Mouse (Mus musculus): ENCODE measurements around the gene Gabrp. TPM values are rescaled to one million over a fixed set of nuclear protein-coding genes. Genes with fewer than 3 reads are reported as not detected.

Gabrp gene
- polyA plus RNA-seq, 1 experiment = 0.18 TPM

DNA sequence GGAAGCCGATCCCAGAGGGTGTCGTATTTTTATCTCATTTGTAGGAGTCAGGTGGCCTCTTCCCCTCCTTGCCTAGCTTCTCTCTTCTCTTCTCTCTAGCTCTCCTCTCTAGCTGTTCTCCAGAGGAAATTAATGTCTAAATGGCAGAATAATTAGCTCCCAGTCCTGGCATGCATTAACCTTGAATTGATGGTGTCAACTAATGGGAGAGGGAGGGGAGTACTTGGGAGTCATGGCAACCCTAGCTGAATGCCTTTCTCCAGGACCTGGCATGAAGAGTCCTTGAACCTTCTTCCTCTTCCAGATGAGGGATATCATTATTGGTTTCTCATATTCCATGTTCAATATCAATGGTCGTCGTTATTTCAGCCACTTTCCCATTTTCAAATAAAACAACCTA lies 17.9 kb upstream of the Gabrp start:
- H3K27ac ChIP-seq (ENCODE audit: insufficient read depth, low read length) = no peak overlapping the region
- H3K9me3 ChIP-seq (replicated peaks; ENCODE audit: control insufficient read depth, insufficient read depth, low read length, poor library complexity, severe bottlenecking) = no peaks in the 10 kb centered on the region
- H3K9ac ChIP-seq (ENCODE audit: low read depth, poor library complexity, severe bottlenecking) = no peak overlapping the region
- TF ChIP-seq POLR2A (IDR thresholded peaks at IDR 0.05; ENCODE audit: insufficient read depth, low read length) = no peak
- no peak for TF ChIP-seq EP300 (IDR thresholded peaks at IDR 0.05; ENCODE audit: insufficient read depth, low read depth, low read length)
- TF ChIP-seq CTCF (IDR thresholded peaks at IDR 0.05; ENCODE audit: low read depth, low read length) = no peak
- H3K4me3 ChIP-seq (ENCODE audit: low read depth, low read length) = no peak overlapping the region
- H3K27me3 ChIP-seq (ENCODE audit: control insufficient read depth, insufficient read depth, low read length, poor library complexity, severe bottlenecking) = no peaks in the 10 kb centered on the region
- no peaks in the 10 kb centered on the region for H3K4me1 ChIP-seq (ENCODE audit: control insufficient read depth, insufficient read depth, low read length)
- no peaks in the 10 kb centered on the region for H3K36me3 ChIP-seq (ENCODE audit: control insufficient read depth, insufficient read depth, low read length, poor library complexity, severe bottlenecking)

DNA sequence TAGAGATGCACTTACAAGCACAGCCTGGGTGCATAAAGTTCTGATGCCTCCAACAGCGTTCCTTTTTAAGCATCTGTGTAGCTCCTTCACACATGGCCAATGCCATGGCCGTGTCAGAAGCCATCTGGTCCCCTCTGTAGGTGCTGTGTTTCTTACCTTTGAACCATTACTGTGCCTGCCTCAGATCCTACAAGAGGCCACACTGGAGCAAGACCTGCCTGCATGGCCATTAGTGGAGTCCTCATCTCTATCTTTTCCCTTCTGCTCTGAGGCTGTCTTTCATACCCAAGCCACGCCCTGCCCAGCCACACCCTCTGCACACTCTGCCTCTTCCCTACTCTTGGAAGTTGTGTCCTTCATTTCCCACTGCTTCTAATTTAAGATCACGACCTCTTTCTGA lies 14.1 kb upstream of the Gabrp start:
- no peaks in the 10 kb centered on the region for H3K36me3 ChIP-seq (ENCODE audit: control insufficient read depth, insufficient read depth, low read length, poor library complexity, severe bottlenecking)
- no peak overlapping the region for H3K27ac ChIP-seq (ENCODE audit: insufficient read depth, low read length)
- H3K27me3 ChIP-seq (ENCODE audit: control insufficient read depth, insufficient read depth, low read length, poor library complexity, severe bottlenecking) = no peaks in the 10 kb centered on the region
- no peaks in the 10 kb centered on the region for H3K4me1 ChIP-seq (ENCODE audit: control insufficient read depth, insufficient read depth, low read length)
- no peak overlapping the region for H3K4me3 ChIP-seq (ENCODE audit: low read depth, low read length)
- no peak for TF ChIP-seq POLR2A (IDR thresholded peaks at IDR 0.05; ENCODE audit: insufficient read depth, low read length)
- no peak for TF ChIP-seq EP300 (IDR thresholded peaks at IDR 0.05; ENCODE audit: insufficient read depth, low read depth, low read length)
- no peak for TF ChIP-seq CTCF (IDR thresholded peaks at IDR 0.05; ENCODE audit: low read depth, low read length)
- no peak overlapping the region for H3K9ac ChIP-seq (ENCODE audit: low read depth, poor library complexity, severe bottlenecking)
- no peaks in the 10 kb centered on the region for H3K9me3 ChIP-seq (replicated peaks; ENCODE audit: control insufficient read depth, insufficient read depth, low read length, poor library complexity, severe bottlenecking)

DNA sequence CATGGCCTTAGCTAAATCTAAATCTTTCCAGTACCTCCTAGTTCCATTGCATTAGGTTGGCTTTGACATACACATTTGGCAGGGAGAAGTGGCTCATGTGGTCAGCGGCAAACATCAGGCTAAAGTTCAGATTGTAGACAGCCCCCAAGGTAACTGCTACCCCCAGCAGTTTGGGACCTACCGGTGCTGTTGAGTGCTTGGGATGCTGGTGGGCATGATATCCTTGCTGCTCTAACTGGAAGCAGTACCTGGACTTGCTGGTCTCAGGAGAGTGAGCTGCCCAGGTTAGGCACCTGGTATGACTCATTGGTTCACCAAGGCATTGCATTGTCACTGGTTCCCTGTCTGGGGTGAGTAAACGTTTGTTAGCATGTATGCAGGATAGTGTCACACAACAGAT lies 12.0 kb upstream of the Gabrp start:
- no peak overlapping the region for H3K27ac ChIP-seq (ENCODE audit: insufficient read depth, low read length)
- H3K36me3 ChIP-seq (ENCODE audit: control insufficient read depth, insufficient read depth, low read length, poor library complexity, severe bottlenecking) = no peaks in the 10 kb centered on the region
- no peaks in the 10 kb centered on the region; the same call in 1 of the 2 replicates for H3K27me3 ChIP-seq (ENCODE audit: control insufficient read depth, insufficient read depth, low read length, poor library complexity, severe bottlenecking)
- H3K4me1 ChIP-seq (ENCODE audit: control insufficient read depth, insufficient read depth, low read length) = no peaks in the 10 kb centered on the region
- no peaks in the 10 kb centered on the region for H3K9me3 ChIP-seq (replicated peaks; ENCODE audit: control insufficient read depth, insufficient read depth, low read length, poor library complexity, severe bottlenecking)
- H3K4me3 ChIP-seq (ENCODE audit: low read depth, low read length) = no peak overlapping the region
- TF ChIP-seq POLR2A (IDR thresholded peaks at IDR 0.05; ENCODE audit: insufficient read depth, low read length) (no peak), EP300 (IDR thresholded peaks at IDR 0.05; ENCODE audit: insufficient read depth, low read depth, low read length) (no peak), CTCF (IDR thresholded peaks at IDR 0.05; ENCODE audit: low read depth, low read length) (no peak)
- H3K9ac ChIP-seq (ENCODE audit: low read depth, poor library complexity, severe bottlenecking) = no peak overlapping the region

DNA sequence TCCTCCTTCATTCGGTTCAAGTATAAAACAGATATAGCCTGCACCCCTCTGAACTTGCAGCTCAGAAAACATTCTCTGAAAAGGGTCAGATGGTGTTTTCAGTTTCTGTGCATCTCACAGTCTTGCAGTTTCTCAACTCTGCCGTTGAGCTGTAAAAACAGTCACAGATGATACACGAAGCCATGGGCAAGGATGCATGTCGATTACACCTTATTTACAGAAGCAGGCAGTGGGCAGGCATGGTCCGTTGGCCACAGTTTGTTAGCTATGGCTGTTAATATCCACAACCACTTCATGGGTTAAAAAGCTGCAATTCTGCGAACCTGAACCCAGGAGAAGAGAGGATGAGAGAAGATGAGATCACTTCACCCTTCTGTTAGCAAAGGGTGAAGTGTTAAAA lies 7.9 kb upstream of the Gabrp start:
- TF ChIP-seq CTCF (IDR thresholded peaks at IDR 0.05; ENCODE audit: low read depth, low read length) = no peak
- TF ChIP-seq EP300 (IDR thresholded peaks at IDR 0.05; ENCODE audit: insufficient read depth, low read depth, low read length) = no peak
- TF ChIP-seq POLR2A (IDR thresholded peaks at IDR 0.05; ENCODE audit: insufficient read depth, low read length) = no peak
- Histone ChIP-seq H3K4me1 (ENCODE audit: control insufficient read depth, insufficient read depth, low read length) (no peaks in the 10 kb centered on the region), H3K27me3 (ENCODE audit: control insufficient read depth, insufficient read depth, low read length, poor library complexity, severe bottlenecking) (no peaks in the 10 kb centered on the region; the same call in 1 of the 2 replicates), H3K9ac (ENCODE audit: low read depth, poor library complexity, severe bottlenecking) (no peak overlapping the region), H3K9me3 (replicated peaks; ENCODE audit: control insufficient read depth, insufficient read depth, low read length, poor library complexity, severe bottlenecking) (no peaks in the 10 kb centered on the region), H3K36me3 (ENCODE audit: control insufficient read depth, insufficient read depth, low read length, poor library complexity, severe bottlenecking) (no peaks in the 10 kb centered on the region), H3K4me3 (ENCODE audit: low read depth, low read length) (no peak overlapping the region), H3K27ac (ENCODE audit: insufficient read depth, low read length) (no peak overlapping the region)

DNA sequence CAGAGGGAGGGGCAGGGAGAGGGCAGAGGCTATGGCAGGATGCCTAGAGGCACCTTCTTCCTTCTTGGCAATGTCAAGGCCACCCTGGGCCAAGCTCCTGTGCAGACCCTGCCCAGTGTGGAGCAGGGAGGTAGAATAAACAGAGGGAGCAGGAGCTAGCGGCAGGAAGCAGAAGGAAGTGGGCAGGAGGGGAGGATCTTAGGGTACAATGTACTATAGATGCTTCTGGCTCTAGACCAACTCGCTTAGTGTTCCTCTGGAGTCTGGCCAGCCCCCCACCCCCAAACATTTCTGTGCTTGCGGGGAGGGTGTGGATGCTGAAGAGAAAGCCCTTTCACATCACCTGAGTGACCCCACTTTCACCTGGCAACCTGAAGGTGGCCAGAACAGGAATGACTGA lies 862 bp upstream of the Gabrp start:
- Histone ChIP-seq H3K9me3 (replicated peaks; ENCODE audit: control insufficient read depth, insufficient read depth, low read length, poor library complexity, severe bottlenecking) (no peaks in the 10 kb centered on the region), H3K36me3 (ENCODE audit: control insufficient read depth, insufficient read depth, low read length, poor library complexity, severe bottlenecking) (no peaks in the 10 kb centered on the region), H3K4me3 (ENCODE audit: low read depth, low read length) (no peak overlapping the region), H3K27ac (ENCODE audit: insufficient read depth, low read length) (no peak overlapping the region), H3K27me3 (ENCODE audit: control insufficient read depth, insufficient read depth, low read length, poor library complexity, severe bottlenecking) (no peaks in the 10 kb centered on the region), H3K9ac (ENCODE audit: low read depth, poor library complexity, severe bottlenecking) (no peak overlapping the region), H3K4me1 (ENCODE audit: control insufficient read depth, insufficient read depth, low read length) (peaks cover 3% of the 10 kb centered on the region)
- no peak for TF ChIP-seq POLR2A (IDR thresholded peaks at IDR 0.05; ENCODE audit: insufficient read depth, low read length)
- TF ChIP-seq EP300 (IDR thresholded peaks at IDR 0.05; ENCODE audit: insufficient read depth, low read depth, low read length) = no peak
- no peak for TF ChIP-seq CTCF (IDR thresholded peaks at IDR 0.05; ENCODE audit: low read depth, low read length)

DNA sequence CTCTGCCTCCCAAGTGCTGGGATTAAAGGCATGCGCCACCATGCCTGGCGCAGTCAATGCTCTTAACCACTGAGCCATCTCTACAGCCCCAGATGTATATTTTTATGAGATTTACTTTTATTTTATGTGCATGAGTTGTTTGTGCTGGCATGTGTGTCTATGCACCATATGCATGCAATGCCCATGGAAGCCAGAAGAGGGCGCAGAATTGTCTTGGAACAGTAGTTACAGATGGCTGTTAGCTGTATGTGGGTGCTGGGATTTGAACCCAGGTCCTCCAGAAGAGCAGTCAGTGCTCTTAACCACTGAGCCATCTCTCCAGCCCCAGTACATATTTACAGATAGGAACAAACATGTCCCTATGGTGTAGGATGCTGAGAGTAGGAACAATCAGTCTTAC lies 3.8 kb downstream of the Gabrp start:
- TF ChIP-seq EP300 (IDR thresholded peaks at IDR 0.05; ENCODE audit: insufficient read depth, low read depth, low read length) (no peak), CTCF (IDR thresholded peaks at IDR 0.05; ENCODE audit: low read depth, low read length) (peak; percentile 5), POLR2A (IDR thresholded peaks at IDR 0.05; ENCODE audit: insufficient read depth, low read length) (no peak)
- Histone ChIP-seq H3K9me3 (replicated peaks; ENCODE audit: control insufficient read depth, insufficient read depth, low read length, poor library complexity, severe bottlenecking) (no peaks in the 10 kb centered on the region), H3K36me3 (ENCODE audit: control insufficient read depth, insufficient read depth, low read length, poor library complexity, severe bottlenecking) (no peaks in the 10 kb centered on the region), H3K27me3 (ENCODE audit: control insufficient read depth, insufficient read depth, low read length, poor library complexity, severe bottlenecking) (no peaks in the 10 kb centered on the region), H3K4me3 (ENCODE audit: low read depth, low read length) (no peak overlapping the region), H3K27ac (ENCODE audit: insufficient read depth, low read length) (no peak overlapping the region), H3K4me1 (ENCODE audit: control insufficient read depth, insufficient read depth, low read length) (peaks cover 3% of the 10 kb centered on the region), H3K9ac (ENCODE audit: low read depth, poor library complexity, severe bottlenecking) (no peak overlapping the region)
